Mouse (Mus musculus) CH12.LX (cell line): Measurements from ENCODE around the gene Slc25a17. TPM values are rescaled to one million over a fixed set of nuclear protein-coding genes. Genes with fewer than 3 reads are reported as not detected.

Experiments
- DNase-seq: peaks from one replicate; pipeline ENCODE4 v3.0.0-alpha.2; 2013; ENCODE audit errors: extremely low read depth
- H3K27ac ChIP-seq: 2 replicates; pipeline ENCODE4 v1.5.1; 2012; ENCODE audit warnings: low read depth, mild to moderate bottlenecking, control low read depth, moderate library complexity; ENCODE audit not compliant: insufficient read depth
- H3K27me3 ChIP-seq: replicated peaks from 2 replicates; pipeline ENCODE3; 2012; ENCODE audit warnings: inconsistent platforms
- H3K36me3 ChIP-seq, 2 experiments: replicated peaks in 1 of 2; 2 replicates each; pipeline versions ENCODE3 to v1.6.1; 2012; ENCODE audit warnings: inconsistent platforms in 1 of 2, low read length in 1 of 2, mild to moderate bottlenecking in 1 of 2, mixed read lengths in 1 of 2, moderate library complexity in 1 of 2; ENCODE audit not compliant: control insufficient read depth in 1 of 2, insufficient read depth in 1 of 2
- H3K4me1 ChIP-seq, 2 experiments: 2 replicates each; pipeline ENCODE4 v1.6.1; 2012; ENCODE audit warnings: inconsistent platforms in 1 of 2, moderate library complexity in 1 of 2; ENCODE audit not compliant: insufficient read depth in 2 of 2, control insufficient read depth in 1 of 2
- H3K4me2 ChIP-seq: 2 replicates; pipeline ENCODE4 v1.6.1; 2012; ENCODE audit warnings: low read depth, mild to moderate bottlenecking, control low read depth; ENCODE audit not compliant: poor library complexity, insufficient read depth, severe bottlenecking
- H3K4me3 ChIP-seq, 3 experiments: fragments of 150-350 bp in 1 of 3; sonication (generic) in 1 of 3; replicated peaks in 1 of 3; 2 replicates each; pipeline versions ENCODE3 to v1.5.1; 2011 to 2012; ENCODE audit warnings: low read depth in 2 of 3, low read length in 2 of 3, mild to moderate bottlenecking in 2 of 3, moderate library complexity in 2 of 3, control low read depth in 1 of 3, improper control_type of control experiment in 1 of 3, inconsistent platforms in 1 of 3, mixed read lengths in 1 of 3; ENCODE audit not compliant: poor library complexity in 1 of 3
- H3K79me2 ChIP-seq: replicated peaks from 2 replicates; pipeline ENCODE4 v1.6.1; 2012; ENCODE audit warnings: mild to moderate bottlenecking, moderate library complexity; ENCODE audit not compliant: control insufficient read depth, poor library complexity, insufficient read depth, severe bottlenecking; ENCODE audit errors: extremely low read depth
- H3K9ac ChIP-seq: 2 replicates; pipeline ENCODE4 v1.6.1; 2012; ENCODE audit warnings: low read depth, mild to moderate bottlenecking, control low read depth, moderate library complexity; ENCODE audit not compliant: insufficient read depth
- H3K9me3 ChIP-seq: replicated peaks from 2 replicates; pipeline ENCODE3; 2012; ENCODE audit warnings: low read length, inconsistent platforms, mixed read lengths
- CHD1 ChIP-seq: IDR thresholded peaks from 2 replicates; pipeline ENCODE4 v1.6.1; 2012; ENCODE audit warnings: low read depth, low read length, improper control_type of control experiment, inconsistent platforms
- CHD2 ChIP-seq: IDR thresholded peaks from 2 replicates; pipeline ENCODE4 v1.6.1; 2011; ENCODE audit warnings: low read length, improper control_type of control experiment
- CTCF ChIP-seq, 2 experiments: IDR thresholded peaks in 1 of 2; conservative IDR thresholded peaks in 1 of 2; 2 replicates each; pipeline ENCODE4 v1.5.1; 2011 to 2012; ENCODE audit warnings: low read depth in 2 of 2, low read length in 2 of 2, improper control_type of control experiment in 1 of 2, inconsistent platforms in 1 of 2, mild to moderate bottlenecking in 1 of 2, moderate library complexity in 1 of 2
- E2F4 ChIP-seq: IDR thresholded peaks from 2 replicates; pipeline ENCODE4 v1.6.1; 2011; ENCODE audit warnings: low read depth, low read length, improper control_type of control experiment; ENCODE audit not compliant: insufficient replicate concordance
- ELF1 ChIP-seq: IDR thresholded peaks from 2 replicates; pipeline ENCODE4 v1.6.1; 2014; ENCODE audit warnings: low read depth, mild to moderate bottlenecking, inconsistent platforms, low read length, improper control_type of control experiment
- HCFC1 ChIP-seq: IDR thresholded peaks from 2 replicates; pipeline ENCODE4 v1.6.1; 2012; ENCODE audit warnings: low read depth, mild to moderate bottlenecking, inconsistent platforms, low read length, improper control_type of control experiment
- JUN ChIP-seq: IDR thresholded peaks from 2 replicates; pipeline ENCODE4 v1.6.1; 2011; ENCODE audit warnings: low read depth, mild to moderate bottlenecking, low read length, improper control_type of control experiment, moderate library complexity; ENCODE audit not compliant: insufficient read depth
- KAT2A ChIP-seq: IDR thresholded peaks from 2 replicates; pipeline ENCODE4 v1.6.1; 2012; ENCODE audit warnings: low read length, improper control_type of control experiment, inconsistent platforms; ENCODE audit not compliant: insufficient replicate concordance
- MXI1 ChIP-seq: IDR thresholded peaks from 2 replicates; pipeline ENCODE4 v1.6.1; 2011; ENCODE audit warnings: mild to moderate bottlenecking, low read depth, low read length, improper control_type of control experiment
- NELFE ChIP-seq: IDR thresholded peaks from 2 replicates; pipeline ENCODE4 v1.6.1; 2011; ENCODE audit warnings: low read depth, low read length, improper control_type of control experiment
- NRF1 ChIP-seq: IDR thresholded peaks from 2 replicates; pipeline ENCODE4 v1.6.1; 2014; ENCODE audit warnings: low read depth, mild to moderate bottlenecking, inconsistent platforms, low read length, improper control_type of control experiment, moderate library complexity
- PAX5 ChIP-seq: IDR thresholded peaks from 2 replicates; pipeline ENCODE4 v1.6.1; 2012; ENCODE audit warnings: low read length, inconsistent platforms, mixed read lengths
- POLR2AphosphoS2 ChIP-seq: IDR thresholded peaks from 2 replicates; pipeline ENCODE4 v1.6.1; 2011; ENCODE audit warnings: low read depth, low read length, improper control_type of control experiment
- RAD21 ChIP-seq: IDR thresholded peaks from 2 replicates; pipeline ENCODE4 v1.6.1; 2011; ENCODE audit warnings: low read depth, mild to moderate bottlenecking, low read length, improper control_type of control experiment, moderate library complexity
- RCOR1 ChIP-seq: conservative IDR thresholded peaks from 2 replicates; pipeline ENCODE4 v1.6.1; 2012; ENCODE audit warnings: low read depth, mild to moderate bottlenecking, inconsistent platforms, low read length, improper control_type of control experiment
- SIN3A ChIP-seq: IDR thresholded peaks from 2 replicates; pipeline ENCODE4 v1.6.1; 2012; ENCODE audit warnings: low read length, improper control_type of control experiment, inconsistent platforms
- SMC3 ChIP-seq: IDR thresholded peaks from 2 replicates; pipeline ENCODE4 v1.6.1; 2011; ENCODE audit warnings: low read depth, low read length, improper control_type of control experiment
- ZKSCAN1 ChIP-seq: IDR thresholded peaks from 2 replicates; pipeline ENCODE4 v1.6.1; 2012; ENCODE audit warnings: low read depth, inconsistent platforms, low read length, improper control_type of control experiment, borderline replicate concordance
- ZMIZ1 ChIP-seq: IDR thresholded peaks from 2 replicates; pipeline ENCODE4 v1.6.1; 2012; ENCODE audit warnings: low read depth, mild to moderate bottlenecking, inconsistent platforms, low read length, improper control_type of control experiment
- ZNF384 ChIP-seq: IDR thresholded peaks from 2 replicates; pipeline ENCODE4 v1.6.1; 2012; ENCODE audit warnings: low read depth, low read length, improper control_type of control experiment, inconsistent platforms
- dilution Hi-C: fragments of 300-500 bp; cut with MboI; formaldehyde crosslinking; loops from 2 replicates; pipeline ENCODE4 v1.14.3; 2020; ENCODE audit warnings: low sequenced_read_pairs; ENCODE audit not compliant: extremely low pct_unique_long_range_greater_than_20kb, extremely low pct_ligation_motif_present
- in situ Hi-C: fragments of 300-500 bp; cut with MboI; formaldehyde crosslinking; loops from 3 replicates; pipeline ENCODE4 v1.14.3; 2019; ENCODE audit warnings: low sequenced_read_pairs, low pct_ligation_motif_present, low pct_unique_long_range_greater_than_20kb, mixed read lengths
- polyA plus RNA-seq: library from polyadenylated mRNA; unstranded; fragments of >175 nt; gene quantifications from 2 replicates; pipeline ENCODE4 v1.2.1, GENCODE M21; 2012; ENCODE audit warnings: low read depth; ENCODE audit not compliant: insufficient read length
- total RNA-seq, 2 experiments: library from RNA; depleted of rRNA; stranded (reverse); fragments of 300-350 nt in 1 of 2; fragments of >200 nt in 1 of 2; gene quantifications; 2 replicates each; pipeline ENCODE4 v1.2.3; 2012 to 2014

The Slc25a17 gene
- total and polyA plus RNA-seq, 3 experiments: 48.0 to 99.4 (median 76.9) TPM

- dilution Hi-C loops: no loop called here
- H3K36me3 ChIP-seq: peaks cover 29 to 79% of the 10 kb centered on the region in 2 experiments
- no peak for TF ChIP-seq JUN
These were observed 19.2 kb downstream of the Slc25a17 start for GRCm38 (mm10) chr15:81341426-81341825.

GRCm38 (mm10) chr15:81339158-81339557 lies 21.5 kb downstream of the Slc25a17 start:
- dilution Hi-C loops: no loop called here
- Histone ChIP-seq H3K27ac (no peak overlapping the region), H3K79me2 (no peaks in the 10 kb centered on the region), H3K9me3 (no peaks in the 10 kb centered on the region)
- TF ChIP-seq NRF1 (no peak), HCFC1 (no peak), ZMIZ1 (no peak), RAD21 (no peak), PAX5 (no peak), POLR2AphosphoS2 (no peak), ELF1 (no peak), MXI1 (no peak), RCOR1 (no peak), ZKSCAN1 (no peak), NELFE (no peak), CHD2 (no peak), CHD1 (no peak), SMC3 (no peak)
- TF ChIP-seq, all 38 proteins: peak for 0
- Histone ChIP-seq H3K27me3 (no peaks in the 10 kb centered on the region), H3K36me3 (peaks cover 39 to 83% of the 10 kb centered on the region in 2 experiments), H3K4me2 (no peak overlapping the region), H3K4me3 (no peak overlapping the region), H3K9ac (no peak overlapping the region), H3K4me1 (peaks cover 0 to 12% of the 10 kb centered on the region in 2 experiments; a peak in 2 of 4 replicates)
- in situ Hi-C loops: no loop called here
- DNase-seq: no peak

More at GRCm38 (mm10) chr15:81341426-81341825, 19.2 kb downstream of the Slc25a17 start:
- Histone ChIP-seq H3K27me3 (no peaks in the 10 kb centered on the region), H3K4me1 (peaks cover 0 to 10% of the 10 kb centered on the region in 2 experiments; a peak in 2 of 4 replicates), H3K79me2 (peaks cover 6% of the 10 kb centered on the region; the same call in 1 of the 2 replicates), H3K9me3 (no peaks in the 10 kb centered on the region), H3K9ac (no peak overlapping the region), H3K27ac (no peak overlapping the region), H3K4me2 (no peak overlapping the region), H3K4me3 (no peak overlapping the region)
- in situ Hi-C loops: no loop called here
- no peak for DNase-seq

GRCm38 (mm10) chr15:81336466-81336865 lies 24.1 kb downstream of the Slc25a17 start:
- Histone ChIP-seq H3K9ac (no peak overlapping the region), H3K27ac (no peak overlapping the region), H3K9me3 (no peaks in the 10 kb centered on the region), H3K4me3 (no peak overlapping the region), H3K36me3 (peaks cover 41 to 82% of the 10 kb centered on the region in 2 experiments), H3K4me2 (no peak overlapping the region), H3K27me3 (no peaks in the 10 kb centered on the region), H3K79me2 (no peaks in the 10 kb centered on the region), H3K4me1 (peaks cover 4 to 38% of the 10 kb centered on the region in 2 experiments; a peak in 3 of 4 replicates)
- in situ Hi-C loops: no loop called here
- dilution Hi-C loops: no loop called here
- TF ChIP-seq PAX5 (no peak), ZKSCAN1 (no peak), E2F4 (no peak), HCFC1 (no peak), CHD2 (no peak), CTCF (conservative IDR thresholded peaks at IDR 0.05 in 1 of 2, IDR thresholded peaks at IDR 0.05 in 1 of 2; ENCODE audit: low read depth in 2 of 2, low read length in 2 of 2) (no peak), SIN3A (no peak), SMC3 (no peak), KAT2A (no peak), ZNF384 (no peak)
- no peak for DNase-seq
